Mouse (Mus musculus) neutrophil, adult 59 days (primary cell): ENCODE results near the gene Clec18a. TPM values are rescaled to one million over a fixed set of nuclear protein-coding genes. Genes with fewer than 3 reads are reported as not detected.

Experiments
- total RNA-seq, 2 experiments: library from RNA; stranded (reverse); gene quantifications; 1 replicate in 1 of 2; 2 replicates in 1 of 2; pipeline ENCODE4 v1.2.4; 2023

Clec18a gene
- not detected for total RNA-seq

GRCm38 (mm10) chr8:111092326-111092725, at the start of gene Clec18a:
Gene Clec18a (minus strand): TSS chr8:111092426.

GRCm38 (mm10) chr8:111093865-111094718, 1.9 kb upstream of the Clec18a start, which contains the start of gene Pdpr:
Gene Pdpr (plus strand): TSS chr8:111094630.

GRCm38 (mm10) chr8:111056158-111056663, 36.0 kb downstream of the Clec18a start, which contains the start of gene Exosc6:
Gene Exosc6 (plus strand): TSS chr8:111056339.

GRCm38 (mm10) chr8:111032916-111033315, 59.3 kb downstream of the Clec18a start, which contains the start of gene Aars:
Gene Aars (plus strand): TSS chr8:111033144.

GRCm38 (mm10) chr8:111031572-111031971, 60.7 kb downstream of the Clec18a start, which contains the start of gene Ddx19b:
Gene Ddx19b (minus strand): TSS chr8:111031751.

Other genes with a start within 250 kb of the Clec18a start
- gene Cog4, start 245.8 kb downstream of the Clec18a start, total RNA-seq, result 10 to 100 TPM; 46.2 to 51.8 TPM
- 10 to 100 TPM; 57.6 to 60.4 TPM for gene Sf3b3, start 245.6 kb downstream of the Clec18a start, total RNA-seq
- gene Fuk, start 189.9 kb downstream of the Clec18a start, total RNA-seq, result 1 to 10 TPM; 7.6 to 7.8 TPM
- gene St3gal2, start 172.5 kb downstream of the Clec18a start, total RNA-seq, result 10 to 100 TPM; 36.6 to 40.1 TPM
- 10 to 100 TPM; 31.4 to 35.1 TPM for gene Ddx19a, start 94.6 kb downstream of the Clec18a start, total RNA-seq
- gene Ddx19b, start 60.7 kb downstream of the Clec18a start, total RNA-seq, result 1 to 10 TPM; 4.8 to 7.3 TPM
- gene Aars, start 59.3 kb downstream of the Clec18a start, total RNA-seq, result 10 to 100 TPM; 19.8 to 20.9 TPM
- 1 to 10 TPM; 1.9 to 7.0 TPM for gene Exosc6, start 36.1 kb downstream of the Clec18a start, total RNA-seq
- 10 to 100 TPM; 10.9 to 14.1 TPM for gene Pdpr, start 2.2 kb upstream of the Clec18a start, total RNA-seq
- gene Glg1, start 166.8 kb upstream of the Clec18a start, total RNA-seq, result 10 to 100 TPM; 50.9 to 56.5 TPM
- 10 to 100 TPM; 43.7 to 46.7 TPM for gene Rfwd3, start 207.8 kb upstream of the Clec18a start, total RNA-seq
- gene Mlkl, start 245.8 kb upstream of the Clec18a start, total RNA-seq, result 10 to 100 TPM; 17.2 to 21.1 TPM